Mouse (Mus musculus) ES-Bruce4 (cell line): ENCODE measurements around the gene Chchd10.

Source experiments
- CTCF ChIP-seq: IDR thresholded peaks from one replicate; pipeline ENCODE4 v1.8.1; 2011; ENCODE audit warnings: low read depth, low read length
- POLR2A ChIP-seq: IDR thresholded peaks from one replicate; pipeline ENCODE4 v1.8.1; 2011; ENCODE audit warnings: low read length; ENCODE audit not compliant: insufficient read depth

GRCm38 (mm10) chr10:75949053-75950045, 16.4 kb downstream of the Chchd10 start:
- TF ChIP-seq POLR2A = no peak
- TF ChIP-seq CTCF = no peak
